Mouse (Mus musculus): Measurements from ENCODE around the gene Sec31a.
A peak's percentile ranks its signal among the peaks of the same experiment; 100 is the strongest.

The Sec31a gene

DNA sequence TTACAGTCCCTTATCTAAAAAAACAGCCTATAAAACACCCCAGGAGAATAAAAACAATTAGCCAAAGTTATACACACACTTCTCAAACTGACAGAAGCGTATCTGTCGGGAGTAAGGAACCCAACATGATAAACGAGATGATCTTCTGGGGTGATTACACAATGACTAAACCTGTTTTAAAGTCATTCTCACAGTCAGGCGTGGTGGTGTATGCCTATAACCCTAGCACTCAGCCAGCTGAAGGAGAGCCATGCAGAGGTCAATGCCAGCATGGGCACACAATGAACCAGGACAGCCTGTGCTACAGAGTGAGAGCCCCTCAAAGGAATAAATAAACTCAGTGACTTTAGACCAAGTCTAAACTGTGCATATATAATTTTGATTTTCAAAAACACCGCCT lies 7.5 kb downstream of the Sec31a start:
- no peak for DNase-seq

DNA sequence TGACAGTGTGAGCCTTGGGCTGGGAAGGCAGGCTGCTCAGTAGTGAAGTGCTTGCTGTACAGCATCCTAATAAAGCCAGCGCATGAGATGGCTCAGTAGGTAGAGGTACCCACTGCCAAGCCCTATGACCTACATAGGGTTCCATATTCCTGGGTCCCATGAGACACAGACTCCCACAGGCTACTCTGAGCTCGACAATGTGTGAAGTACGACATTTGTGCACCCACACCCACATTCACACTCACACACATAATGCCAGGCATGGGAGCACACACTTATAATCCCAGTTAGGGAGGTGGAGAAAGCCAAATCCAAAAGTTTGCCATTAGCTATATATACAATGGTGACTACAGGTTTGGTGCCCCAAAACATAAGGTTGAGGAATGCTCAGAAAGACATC lies 19.3 kb downstream of the Sec31a start:
- DNase-seq, result no peak

- DNase-seq, result peak; percentile 40
Measured at GRCm38 (mm10) chr5:100393681-100394080, 22.4 kb downstream of the Sec31a start.

GRCm38 (mm10) chr5:100392436-100392955 lies 23.5 kb downstream of the Sec31a start:
- no peak for DNase-seq

- no peak for DNase-seq
Measured at GRCm38 (mm10) chr5:100383782-100384510, 32.1 kb downstream of the Sec31a start.

GRCm38 (mm10) chr5:100381094-100381493 lies 34.9 kb downstream of the Sec31a start:
- no peak for DNase-seq

GRCm38 (mm10) chr5:100380277-100380676 lies 35.8 kb downstream of the Sec31a start:
- DNase-seq, result no peak

DNA sequence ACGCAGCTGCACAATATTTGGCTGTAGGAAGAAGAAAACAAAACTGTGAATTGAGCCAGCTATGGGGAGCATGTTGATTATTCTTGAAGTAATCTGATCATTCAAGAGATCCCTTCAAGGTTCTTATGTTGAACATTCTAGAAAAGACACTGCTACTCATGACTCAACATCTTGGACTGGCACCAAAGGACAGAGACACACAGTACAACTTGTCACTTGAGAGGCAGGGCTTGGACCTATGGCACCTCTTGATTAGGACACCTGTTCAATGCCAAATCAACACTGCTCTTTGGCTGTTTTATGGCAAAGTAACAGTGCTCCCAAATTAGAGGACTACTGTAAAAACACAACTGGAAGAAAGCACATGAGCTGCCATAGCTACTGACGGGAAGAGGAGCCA lies 37.1 kb downstream of the Sec31a start:
- DNase-seq, result no peak

DNA sequence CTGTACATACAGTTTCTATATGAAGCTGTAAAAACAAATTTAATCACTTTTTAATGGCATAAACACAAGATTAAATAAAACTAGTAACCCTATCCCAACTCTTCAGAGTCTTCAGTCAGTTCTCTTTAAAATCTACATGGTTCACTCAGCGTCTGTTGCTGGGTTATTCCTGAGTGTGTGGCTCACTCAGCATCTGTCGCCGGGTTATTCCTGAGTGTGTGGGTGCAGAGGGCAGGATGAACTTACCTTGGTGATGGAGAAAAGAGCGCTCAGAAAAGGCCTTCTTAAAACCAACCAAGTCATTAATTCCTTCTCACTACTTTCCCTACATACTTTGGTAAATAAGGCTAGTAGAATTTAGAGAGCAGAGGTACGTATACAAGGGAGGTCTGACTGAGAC lies 37.8 kb downstream of the Sec31a start:
- no peak for DNase-seq

DNA sequence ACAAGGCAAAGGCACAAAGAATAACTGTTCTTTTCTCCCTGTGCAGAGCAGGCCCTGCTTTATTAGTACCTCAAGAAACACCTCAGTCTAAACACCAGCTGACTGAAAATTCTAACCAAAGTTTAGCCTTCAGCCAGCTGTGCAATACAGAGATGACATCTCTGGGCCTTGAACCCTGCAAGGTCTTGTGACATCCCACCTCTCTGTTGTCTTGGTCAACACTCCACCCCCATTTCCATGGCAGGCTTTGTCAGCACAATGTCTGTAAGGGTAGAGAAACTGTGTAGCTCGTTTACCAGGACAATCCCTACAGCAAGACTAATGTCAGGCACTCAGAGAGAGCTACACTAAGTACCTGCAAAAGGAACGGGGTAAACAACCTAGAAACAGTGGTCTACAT lies 38.7 kb downstream of the Sec31a start:
- DNase-seq, result no peak

GRCm38 (mm10) chr5:100374703-100375102 lies 41.3 kb downstream of the Sec31a start:
- DNase-seq, result no peak

GRCm38 (mm10) chr5:100373952-100374351 lies 42.1 kb downstream of the Sec31a start:
- peak; percentile 65 for DNase-seq

DNA sequence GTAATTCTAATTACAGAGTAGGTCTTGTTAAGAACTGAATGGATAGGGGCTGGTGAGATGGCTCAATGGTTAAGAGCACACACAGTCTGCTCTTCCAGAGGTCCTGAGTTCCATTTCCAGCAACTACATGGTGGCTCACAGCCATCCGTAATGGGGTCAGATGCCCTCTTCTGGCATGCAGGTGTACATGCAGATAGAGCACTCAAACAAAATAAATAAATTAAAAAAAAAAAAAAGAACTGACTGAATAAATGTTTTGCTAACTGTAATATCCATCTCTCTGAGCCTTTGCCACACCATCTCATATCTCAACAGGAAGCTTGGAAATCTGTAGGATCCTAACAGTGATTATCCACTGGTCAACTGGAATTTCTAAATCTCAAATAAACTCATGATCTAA lies 45.1 kb downstream of the Sec31a start:
- no peak for DNase-seq

GRCm38 (mm10) chr5:100369825-100370459 lies 46.1 kb downstream of the Sec31a start:
- peak; percentile 72 for DNase-seq

DNA sequence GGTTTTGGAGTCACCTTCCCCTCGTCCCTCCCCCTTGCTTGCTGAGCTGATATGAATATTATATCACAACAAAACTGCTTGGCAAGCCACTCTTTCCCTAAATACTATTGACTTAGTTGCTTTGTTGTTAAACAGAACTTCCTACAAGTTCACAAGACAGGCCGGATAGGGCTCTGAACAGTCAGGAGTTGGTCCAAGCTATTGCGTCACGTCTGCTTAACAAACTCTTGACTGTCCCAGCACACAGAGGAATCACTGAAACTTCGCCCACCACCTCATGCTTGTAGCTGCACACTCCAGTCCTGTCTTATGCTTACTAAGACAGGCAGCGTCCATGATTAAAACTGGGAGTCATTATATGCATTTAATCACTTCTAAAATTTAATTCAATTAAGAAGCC lies 46.9 kb downstream of the Sec31a start:
- peak; percentile 73 for DNase-seq

- DNase-seq, result no peak
Measured at GRCm38 (mm10) chr5:100368527-100368926, 47.5 kb downstream of the Sec31a start.

- DNase-seq, result no peak
Measured at GRCm38 (mm10) chr5:100367051-100367450, 49.0 kb downstream of the Sec31a start.

GRCm38 (mm10) chr5:100360296-100360695 lies 55.7 kb downstream of the Sec31a start:
- no peak for DNase-seq

GRCm38 (mm10) chr5:100358334-100358733 lies 57.7 kb downstream of the Sec31a start:
- DNase-seq, result no peak

- DNase-seq, result no peak
Measured at GRCm38 (mm10) chr5:100354644-100355043, 61.4 kb downstream of the Sec31a start.

- no peak for DNase-seq
Measured at GRCm38 (mm10) chr5:100352986-100353848, 62.8 kb downstream of the Sec31a start.

GRCm38 (mm10) chr5:100350907-100351456 lies 65.1 kb downstream of the Sec31a start:
- DNase-seq, result no peak
